Mouse (Mus musculus): ENCODE results near the gene Fgd1.

GRCm38 (mm10) chrX:151017897-151018296, 28.1 kb upstream of the Fgd1 start:
- no peak for TF ChIP-seq GATA1 (IDR thresholded peaks at IDR 0.05; ENCODE audit: low read length)
- no peak for TF ChIP-seq TAL1 (IDR thresholded peaks at IDR 0.05; ENCODE audit: low read length)

All from erythroblast, embryonic 14.5 days (primary cell).